Mouse (Mus musculus) ZHBTc4 (cell line): Measurements from ENCODE around the gene Coro7.

Experiments used
- DNase-seq: peaks from one replicate; pipeline ENCODE4 v3.0.0-alpha.2; 2011; ENCODE audit warnings: low read depth, low spot score

Coro7 gene

GRCm38 (mm10) chr16:4679121-4680018 is at the start of gene Coro7:
Gene Coro7 (minus strand): TSS chr16:4679777.
- DNase-seq: peak; percentile 99

- DNase-seq: no peak
Observed at GRCm38 (mm10) chr16:4727963-4728362, 48.4 kb upstream of the Coro7 start.

- no peak for DNase-seq
Observed at GRCm38 (mm10) chr16:4727526-4727925, 47.9 kb upstream of the Coro7 start.

GRCm38 (mm10) chr16:4726528-4727128 is 47.1 kb upstream of the Coro7 start:
- peak; percentile 64 for DNase-seq

- DNase-seq: peak; percentile 96
Observed at GRCm38 (mm10) chr16:4725780-4726527, 46.4 kb upstream of the Coro7 start, which contains the start of gene Hmox2. Gene Hmox2 (plus strand): TSS chr16:4726361.

- no peak for DNase-seq
Observed at GRCm38 (mm10) chr16:4725266-4725665, 45.7 kb upstream of the Coro7 start.

- no peak for DNase-seq
Observed at GRCm38 (mm10) chr16:4722915-4723209, 43.3 kb upstream of the Coro7 start.

GRCm38 (mm10) chr16:4722128-4722914 is 42.7 kb upstream of the Coro7 start:
- DNase-seq: no peak

GRCm38 (mm10) chr16:4718753-4719518 is 39.4 kb upstream of the Coro7 start, which contains the start of gene Nmral1:
Gene Nmral1 (minus strand): TSS chr16:4719356.
- DNase-seq: peak; percentile 86

GRCm38 (mm10) chr16:4717866-4718265 is 38.3 kb upstream of the Coro7 start:
- DNase-seq: no peak

GRCm38 (mm10) chr16:4713861-4714710 is 34.5 kb upstream of the Coro7 start:
- no peak for DNase-seq

- DNase-seq: no peak
Observed at GRCm38 (mm10) chr16:4711173-4711572, 31.6 kb upstream of the Coro7 start.

- no peak for DNase-seq
Observed at GRCm38 (mm10) chr16:4705541-4705940, 26.0 kb upstream of the Coro7 start.

GRCm38 (mm10) chr16:4702646-4703045 is 23.1 kb upstream of the Coro7 start:
- DNase-seq: no peak

GRCm38 (mm10) chr16:4701211-4701610 is 21.6 kb upstream of the Coro7 start:
- no peak for DNase-seq

GRCm38 (mm10) chr16:4689371-4689770 is 9.8 kb upstream of the Coro7 start:
- peak; percentile 32 for DNase-seq

- DNase-seq: no peak
Observed at GRCm38 (mm10) chr16:4684457-4684791, 4.8 kb upstream of the Coro7 start.

GRCm38 (mm10) chr16:4683581-4684456 is 4.2 kb upstream of the Coro7 start:
- DNase-seq: peak; percentile 98

- no peak for DNase-seq
Observed at GRCm38 (mm10) chr16:4683193-4683580, 3.6 kb upstream of the Coro7 start.
